Mouse (Mus musculus) T-cell, adult 2 months (primary cell): Measurements from ENCODE around the gene Fkbpl.

Experiments
- DNase-seq: peaks from one replicate; pipeline ENCODE4 v3.0.0; 2022; ENCODE audit warnings: low spot score

The Fkbpl gene

DNA sequence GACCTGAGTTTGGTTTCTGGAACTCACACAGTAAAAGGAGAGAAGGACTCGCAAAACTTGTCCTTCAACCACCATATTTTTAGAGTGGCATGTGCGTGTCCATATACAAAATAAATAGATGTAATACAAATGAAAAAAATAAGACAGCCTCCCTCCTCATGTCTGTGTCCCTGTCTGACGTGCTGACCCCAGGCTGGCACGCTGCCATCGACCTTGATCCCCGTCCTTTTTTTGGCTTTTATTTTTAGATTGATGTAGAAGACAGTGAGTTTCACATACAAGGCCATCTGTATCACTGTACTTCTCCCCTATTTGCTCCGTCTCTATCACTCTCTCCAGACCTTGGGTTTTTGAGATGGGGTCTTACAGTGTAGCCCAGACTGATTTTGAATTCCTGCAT lies 19.9 kb downstream of the Fkbpl start:
- DNase-seq: no peak

DNA sequence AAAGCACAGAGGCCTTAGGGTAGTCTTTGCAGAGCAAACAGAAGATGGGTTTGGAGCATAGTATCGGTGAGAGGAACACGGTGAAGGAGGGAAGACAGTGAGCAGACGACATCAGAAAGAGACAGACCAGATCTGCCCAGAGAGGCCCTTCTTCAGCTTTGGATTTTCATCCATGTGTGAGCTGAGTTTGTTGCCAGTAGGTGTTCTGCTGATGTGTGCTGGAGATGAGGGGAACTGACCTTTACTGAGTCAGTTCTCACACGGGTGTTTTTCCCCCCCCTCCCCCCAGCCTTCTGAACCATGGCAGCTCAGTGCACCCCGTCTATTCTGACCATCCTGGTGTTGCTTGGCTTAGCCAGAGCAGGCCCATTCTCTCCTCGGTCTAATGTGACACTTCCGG lies 25.7 kb downstream of the Fkbpl start, which contains the start of gene Tnxb:
Gene Tnxb, plus strand, starts transcription at position 301 of the 400 bp plus-strand sequence.
- no peak for DNase-seq

DNA sequence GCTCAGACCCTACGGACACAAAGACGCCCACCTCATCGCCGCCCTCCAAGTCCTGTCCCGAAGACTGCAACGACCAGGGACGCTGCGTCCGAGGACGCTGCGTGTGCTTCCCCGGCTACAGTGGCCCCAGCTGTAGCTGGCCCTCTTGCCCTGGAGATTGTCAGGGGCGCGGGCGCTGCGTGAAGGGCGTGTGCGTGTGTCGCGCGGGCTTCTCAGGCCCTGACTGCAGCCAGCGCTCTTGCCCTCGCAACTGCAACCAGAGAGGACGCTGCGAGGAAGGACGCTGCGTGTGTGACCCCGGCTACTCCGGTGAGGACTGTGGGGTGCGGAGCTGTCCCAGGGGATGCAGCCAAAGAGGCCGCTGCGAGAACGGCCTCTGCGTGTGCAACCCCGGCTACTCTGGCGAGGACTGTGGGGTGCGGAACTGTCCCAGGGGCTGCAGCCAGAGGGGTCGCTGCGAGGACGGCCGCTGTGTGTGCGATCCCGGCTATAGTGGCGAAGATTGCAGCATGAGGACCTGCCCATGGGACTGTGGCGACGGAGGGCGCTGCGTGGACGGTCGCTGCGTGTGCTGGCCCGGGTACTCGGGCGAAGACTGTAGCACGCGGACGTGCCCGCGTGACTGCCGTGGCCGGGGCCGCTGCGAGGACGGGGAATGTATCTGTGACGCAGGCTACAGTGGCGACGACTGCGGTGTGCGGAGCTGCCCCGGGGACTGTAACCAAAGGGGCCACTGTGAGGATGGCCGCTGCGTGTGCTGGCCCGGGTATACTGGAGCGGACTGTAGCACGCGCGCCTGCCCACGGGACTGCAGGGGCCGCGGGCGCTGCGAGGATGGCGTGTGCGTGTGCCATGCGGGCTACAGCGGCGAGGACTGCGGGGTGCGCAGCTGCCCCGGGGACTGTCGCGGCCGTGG lies 26.8 kb downstream of the Fkbpl start:
- DNase-seq: no peak

DNA sequence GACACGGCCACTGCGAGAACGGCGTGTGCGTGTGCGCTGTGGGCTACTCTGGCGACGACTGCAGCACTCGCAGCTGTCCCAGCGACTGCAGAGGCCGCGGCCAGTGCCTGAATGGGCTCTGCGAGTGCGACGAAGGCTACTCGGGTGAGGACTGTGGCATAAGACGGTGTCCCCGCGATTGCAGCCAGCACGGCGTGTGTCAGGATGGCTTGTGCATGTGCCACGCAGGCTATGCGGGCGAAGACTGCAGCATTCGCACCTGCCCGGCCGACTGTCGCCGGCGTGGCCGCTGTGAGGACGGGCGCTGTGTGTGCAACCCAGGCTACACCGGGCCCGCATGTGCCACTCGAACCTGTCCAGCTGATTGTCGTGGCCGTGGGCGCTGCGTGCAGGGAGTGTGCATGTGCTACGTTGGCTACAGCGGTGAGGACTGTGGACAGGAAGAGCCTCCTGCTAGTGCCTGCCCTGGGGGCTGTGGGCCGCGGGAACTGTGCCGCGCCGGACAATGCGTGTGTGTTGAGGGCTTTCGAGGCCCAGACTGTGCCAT lies 27.8 kb downstream of the Fkbpl start:
- DNase-seq: no peak

DNA sequence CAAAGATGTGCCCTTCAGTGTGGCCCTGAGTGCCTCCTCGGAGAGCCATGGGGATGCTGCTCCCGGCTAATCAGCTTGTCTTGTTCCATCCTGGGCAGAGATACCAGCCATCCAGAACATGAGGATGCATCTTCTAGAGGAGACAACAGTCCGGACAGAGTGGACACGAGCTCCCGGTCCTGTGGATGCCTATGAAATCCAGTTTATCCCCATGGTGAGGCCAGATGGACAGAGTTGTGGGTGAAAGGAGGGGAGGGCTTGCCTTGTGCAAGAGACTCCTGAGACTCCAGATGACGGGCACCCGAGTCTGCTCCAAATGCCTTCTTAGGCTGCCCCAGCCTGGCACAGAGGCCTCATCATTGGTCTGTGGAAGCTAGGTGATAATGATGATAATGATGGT lies 28.6 kb downstream of the Fkbpl start:
- no peak for DNase-seq

DNA sequence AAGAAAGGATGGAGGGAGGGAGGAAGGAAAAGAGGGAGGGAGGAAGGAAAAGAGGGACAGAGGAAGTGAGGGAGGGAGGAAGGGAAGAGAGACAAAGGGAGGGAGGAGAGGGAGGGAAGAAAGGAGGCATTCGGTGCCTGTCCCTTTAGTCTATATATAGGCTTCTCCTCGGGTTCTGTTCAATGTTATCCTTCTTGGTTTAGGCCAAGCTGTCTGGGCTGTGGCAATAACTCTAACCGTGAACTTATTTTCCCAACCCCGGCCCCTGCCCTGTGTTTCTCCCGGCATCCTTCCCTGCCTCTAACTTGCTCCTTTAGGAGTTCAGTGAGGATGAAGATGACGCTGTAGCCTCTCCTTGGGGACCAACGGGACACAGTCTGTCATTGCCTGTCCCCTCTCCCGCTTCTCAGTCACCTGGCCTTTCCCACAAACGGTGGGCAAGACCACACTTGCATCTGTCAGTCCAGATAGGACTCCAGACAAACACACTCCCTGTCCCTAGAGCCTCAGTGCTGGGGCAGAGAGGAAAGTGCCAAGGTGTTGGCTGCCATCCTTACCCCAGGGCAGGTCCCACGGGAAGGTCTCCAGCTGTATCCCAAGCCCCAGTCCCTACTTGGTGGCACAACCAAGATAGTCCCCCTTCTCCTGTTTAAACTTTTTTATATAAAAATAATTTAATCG lies 30.1 kb downstream of the Fkbpl start:
- no peak for DNase-seq

DNA sequence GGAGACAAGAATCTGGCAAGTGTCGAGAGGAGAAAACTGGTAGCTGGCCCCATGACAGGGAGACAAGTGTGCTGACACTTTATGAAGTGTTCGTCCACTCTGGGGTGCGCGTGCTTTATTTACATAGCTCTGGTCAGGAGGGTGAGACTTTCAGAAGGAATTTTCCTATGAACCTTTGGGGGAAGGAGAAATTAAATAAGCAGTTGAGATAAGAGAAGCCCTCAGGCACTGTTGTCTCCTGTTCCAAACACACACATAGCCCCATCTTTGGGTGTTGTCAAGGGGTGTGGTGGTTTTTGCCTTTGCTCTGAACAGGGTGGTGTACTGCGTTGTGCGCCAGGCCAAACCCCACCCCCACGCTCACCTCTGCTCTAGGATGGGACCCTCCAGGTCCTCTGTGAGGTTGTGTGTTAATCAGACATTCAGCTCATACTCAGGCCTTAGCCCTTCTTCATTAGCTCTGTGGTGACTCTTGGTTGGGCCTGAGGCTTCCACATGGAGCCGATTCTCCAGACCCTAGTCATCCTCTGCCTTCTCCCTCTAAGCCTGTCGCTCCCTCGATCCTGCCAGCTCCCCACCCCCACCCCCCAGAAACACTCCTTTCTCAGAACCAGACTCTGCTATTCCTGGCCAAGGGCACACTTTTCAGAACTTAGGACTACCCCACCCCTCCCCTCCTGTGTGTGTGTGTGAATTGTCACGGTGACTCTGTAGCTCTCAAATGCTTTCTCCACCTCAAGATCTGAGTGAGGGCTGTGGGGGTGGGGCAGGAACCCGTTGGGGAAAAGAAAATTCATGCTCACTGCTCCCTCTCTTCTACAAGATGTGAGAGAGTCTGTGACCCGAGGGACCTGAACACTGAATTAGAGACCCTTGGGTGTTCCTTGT lies 30.9 kb downstream of the Fkbpl start:
- no peak for DNase-seq

DNA sequence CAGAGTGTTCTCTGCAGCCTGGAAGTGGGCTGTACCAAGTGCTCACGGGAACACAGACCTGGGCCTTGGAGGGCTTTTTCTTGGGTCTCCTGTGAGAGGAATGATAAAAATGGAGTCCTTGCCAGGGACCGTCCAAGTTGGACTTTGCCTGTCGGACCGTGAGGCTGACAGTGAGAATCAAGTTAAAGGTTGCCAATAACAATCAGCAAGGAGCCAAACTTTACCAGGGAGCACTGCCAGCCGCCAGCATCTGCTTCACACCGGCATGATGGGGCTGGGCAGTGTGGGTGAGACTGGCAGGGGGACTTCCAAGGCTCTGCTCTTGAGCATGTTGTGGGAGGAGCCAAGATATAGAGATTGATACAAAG lies 31.5 kb downstream of the Fkbpl start:
- DNase-seq: no peak

DNA sequence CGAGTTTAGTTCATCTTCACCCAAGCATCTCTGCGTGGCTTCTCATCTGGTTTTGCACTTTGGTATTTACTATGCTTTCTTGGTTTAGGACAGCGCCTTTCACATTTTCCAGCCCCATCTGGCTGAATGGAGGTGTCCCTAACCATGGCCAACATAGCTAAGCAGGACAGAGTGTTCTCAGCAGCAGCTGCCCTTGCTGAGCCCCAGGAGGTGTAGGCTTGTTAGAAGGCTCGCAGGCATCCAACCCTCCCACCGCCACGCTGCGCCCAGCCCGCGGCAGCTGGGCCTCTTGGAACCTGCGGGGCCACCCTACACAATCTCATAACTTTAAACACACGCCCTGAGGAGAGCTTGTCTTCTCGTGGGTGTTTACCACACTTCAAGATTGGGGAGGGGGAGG lies 32.1 kb downstream of the Fkbpl start:
- DNase-seq: no peak

DNA sequence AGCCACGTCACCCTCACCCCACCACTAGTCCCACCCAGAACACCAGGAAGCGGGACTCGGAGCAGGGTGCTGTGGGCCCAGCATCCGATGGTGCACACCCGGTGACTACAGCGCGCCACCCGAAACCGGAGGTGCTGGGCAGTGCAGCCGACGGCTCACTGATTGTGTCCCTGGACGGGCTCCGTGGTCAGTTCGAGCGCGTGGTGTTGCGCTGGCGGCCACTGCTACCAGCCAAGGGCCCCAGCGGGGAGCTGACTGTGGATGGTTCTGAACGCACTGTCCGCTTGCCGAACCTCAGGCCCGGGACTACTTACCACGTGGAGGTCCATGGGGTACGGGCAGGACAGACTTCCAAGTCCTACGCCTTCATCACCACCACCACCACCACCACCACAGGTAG lies 35.6 kb downstream of the Fkbpl start:
- DNase-seq: no peak

DNA sequence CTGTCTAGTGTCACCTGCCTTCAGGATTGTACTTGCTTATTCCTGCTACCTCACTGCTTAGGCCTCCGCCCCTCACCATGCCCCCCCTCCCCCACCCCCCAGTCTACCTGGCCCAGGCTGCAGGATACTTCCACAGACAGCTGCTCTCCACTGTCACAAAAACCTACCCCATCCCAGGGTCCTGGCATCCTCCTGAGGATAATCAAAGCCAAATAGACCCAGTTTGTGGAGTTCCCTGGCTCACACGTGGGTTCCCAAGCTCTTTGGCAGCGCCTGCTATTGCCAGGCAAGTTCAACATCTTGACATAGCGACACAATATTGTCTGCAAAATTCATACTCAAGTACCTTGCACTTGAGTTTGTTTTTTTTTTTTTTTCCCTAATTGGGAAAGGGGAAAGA lies 36.1 kb downstream of the Fkbpl start:
- no peak for DNase-seq

DNA sequence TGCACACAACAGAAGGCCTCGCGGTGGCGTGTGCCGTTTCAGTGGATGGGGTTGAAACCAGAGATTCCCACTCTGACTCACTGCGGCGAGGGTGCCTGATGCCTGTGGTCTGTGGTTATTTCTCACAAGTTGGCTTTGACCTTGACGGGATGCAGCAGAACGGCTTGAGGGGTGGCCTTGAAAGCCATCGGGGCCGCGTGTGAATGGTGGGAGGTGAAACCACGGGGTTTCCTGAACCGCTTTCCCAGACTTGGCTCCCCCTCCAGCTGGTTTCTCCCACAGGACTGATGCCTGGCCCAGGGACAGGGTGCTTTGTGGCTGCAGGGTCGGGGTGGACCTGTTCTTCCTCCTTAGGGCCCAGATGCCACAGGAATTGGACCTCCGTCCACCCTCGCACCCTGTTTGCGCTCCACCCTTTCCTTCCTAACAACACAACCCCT lies 36.6 kb downstream of the Fkbpl start:
- DNase-seq: peak; percentile 8

DNA sequence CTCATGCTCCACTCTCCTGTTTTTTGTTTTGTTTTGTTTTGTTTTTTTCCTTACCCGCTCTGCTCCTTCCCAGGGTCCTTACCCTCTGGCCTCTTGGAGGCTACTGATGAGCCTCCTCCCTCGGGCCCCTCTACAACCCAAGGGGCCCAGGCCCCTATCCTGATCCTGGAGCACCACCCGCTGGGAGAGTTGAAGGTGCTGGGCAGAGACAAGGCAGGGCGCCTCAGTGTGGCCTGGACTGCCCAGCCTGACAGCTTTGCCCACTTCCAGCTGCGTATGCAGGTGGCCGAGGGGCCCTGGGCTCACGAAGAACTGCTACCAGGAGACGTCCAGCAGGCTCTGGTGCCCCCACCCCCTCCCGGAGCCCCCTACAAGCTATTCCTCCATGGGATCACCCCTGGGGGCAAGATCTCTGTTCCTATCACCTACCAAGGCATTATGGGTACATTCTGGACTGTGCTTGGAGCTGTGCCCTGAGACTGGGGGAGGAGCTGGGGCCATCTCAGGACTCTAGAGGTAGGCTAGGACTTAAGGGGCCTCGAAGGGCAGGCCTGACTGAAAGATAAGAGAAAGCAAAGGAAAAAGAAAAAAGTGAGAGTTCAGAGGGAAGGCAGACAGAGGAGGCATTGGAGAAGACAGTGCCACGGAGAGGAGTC lies 37.4 kb downstream of the Fkbpl start:
- DNase-seq: no peak

DNA sequence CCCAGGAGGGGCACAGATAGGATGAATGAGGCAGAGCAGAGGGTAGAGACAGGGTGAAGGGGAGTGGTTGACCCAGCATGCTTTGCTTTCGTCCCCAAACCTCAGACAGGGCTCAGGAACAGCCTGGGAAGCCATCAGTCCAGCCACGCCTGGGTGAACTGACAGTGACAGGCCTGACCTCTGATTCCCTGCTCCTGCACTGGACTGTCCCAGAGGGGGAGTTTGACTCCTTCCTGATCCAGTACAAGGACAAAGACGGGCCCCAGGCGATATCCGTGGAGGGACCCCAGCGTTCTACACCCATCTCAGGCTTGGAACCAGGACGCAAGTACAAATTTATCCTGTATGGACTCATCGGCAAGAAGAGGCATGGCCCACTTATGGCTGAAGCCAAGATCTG lies 38.6 kb downstream of the Fkbpl start:
- no peak for DNase-seq

DNA sequence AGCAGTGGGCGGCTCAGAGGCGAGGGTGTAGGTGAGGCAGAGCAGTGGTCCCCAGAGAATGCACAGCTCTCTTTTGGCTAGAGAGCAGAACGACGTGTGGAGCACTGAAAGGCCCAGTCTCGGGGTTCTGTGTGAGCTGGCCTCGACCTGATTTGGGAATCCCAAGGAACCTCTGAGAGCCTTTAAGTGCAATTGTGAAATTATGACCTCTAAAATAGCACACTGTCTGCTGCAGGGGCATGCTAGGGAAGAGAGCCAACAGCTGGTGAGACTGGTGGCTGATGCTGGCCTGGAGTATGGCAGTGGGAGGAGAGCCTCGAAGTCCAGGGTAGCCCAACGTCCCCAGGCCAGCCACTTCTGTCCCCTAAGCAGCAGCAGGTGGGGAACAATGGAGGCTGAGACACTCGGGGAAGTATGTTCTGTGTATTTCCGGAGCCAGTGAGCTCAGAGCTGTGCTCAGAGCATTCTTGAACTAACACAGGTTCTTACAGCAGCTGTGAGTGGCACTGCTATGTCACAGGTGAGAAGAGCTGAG lies 39.2 kb downstream of the Fkbpl start:
- no peak for DNase-seq

DNA sequence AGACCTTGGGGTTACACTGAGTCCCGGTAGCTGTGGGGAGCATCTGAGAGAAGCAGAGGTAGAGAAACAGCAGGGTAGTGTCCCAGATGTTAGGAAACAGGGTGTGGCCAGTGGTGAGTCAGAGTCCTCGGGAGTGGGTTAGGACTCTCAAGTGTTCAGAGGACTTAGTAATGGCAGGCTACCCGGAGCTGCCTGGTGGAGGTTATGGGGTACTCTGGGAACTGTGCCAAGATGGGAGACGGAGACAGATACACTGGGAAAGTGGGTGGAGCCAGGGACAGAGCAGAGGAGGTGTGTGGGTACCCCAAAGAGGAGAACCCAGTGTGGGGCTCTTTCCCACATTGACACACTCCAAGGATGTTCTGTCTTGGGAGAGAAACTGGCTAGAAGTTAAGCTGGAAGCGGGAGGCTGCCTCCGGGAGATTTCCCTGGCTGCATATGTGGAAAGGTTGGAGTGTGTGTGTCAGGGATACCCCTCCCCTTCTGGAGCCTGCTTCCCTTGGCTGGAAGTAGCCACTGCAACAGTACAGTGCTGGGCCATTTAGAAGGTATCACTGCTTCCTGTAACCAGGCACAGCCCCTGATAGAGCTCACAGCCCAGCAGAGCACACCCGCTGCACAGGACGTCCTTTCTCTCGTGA lies 39.8 kb downstream of the Fkbpl start:
- DNase-seq: no peak

DNA sequence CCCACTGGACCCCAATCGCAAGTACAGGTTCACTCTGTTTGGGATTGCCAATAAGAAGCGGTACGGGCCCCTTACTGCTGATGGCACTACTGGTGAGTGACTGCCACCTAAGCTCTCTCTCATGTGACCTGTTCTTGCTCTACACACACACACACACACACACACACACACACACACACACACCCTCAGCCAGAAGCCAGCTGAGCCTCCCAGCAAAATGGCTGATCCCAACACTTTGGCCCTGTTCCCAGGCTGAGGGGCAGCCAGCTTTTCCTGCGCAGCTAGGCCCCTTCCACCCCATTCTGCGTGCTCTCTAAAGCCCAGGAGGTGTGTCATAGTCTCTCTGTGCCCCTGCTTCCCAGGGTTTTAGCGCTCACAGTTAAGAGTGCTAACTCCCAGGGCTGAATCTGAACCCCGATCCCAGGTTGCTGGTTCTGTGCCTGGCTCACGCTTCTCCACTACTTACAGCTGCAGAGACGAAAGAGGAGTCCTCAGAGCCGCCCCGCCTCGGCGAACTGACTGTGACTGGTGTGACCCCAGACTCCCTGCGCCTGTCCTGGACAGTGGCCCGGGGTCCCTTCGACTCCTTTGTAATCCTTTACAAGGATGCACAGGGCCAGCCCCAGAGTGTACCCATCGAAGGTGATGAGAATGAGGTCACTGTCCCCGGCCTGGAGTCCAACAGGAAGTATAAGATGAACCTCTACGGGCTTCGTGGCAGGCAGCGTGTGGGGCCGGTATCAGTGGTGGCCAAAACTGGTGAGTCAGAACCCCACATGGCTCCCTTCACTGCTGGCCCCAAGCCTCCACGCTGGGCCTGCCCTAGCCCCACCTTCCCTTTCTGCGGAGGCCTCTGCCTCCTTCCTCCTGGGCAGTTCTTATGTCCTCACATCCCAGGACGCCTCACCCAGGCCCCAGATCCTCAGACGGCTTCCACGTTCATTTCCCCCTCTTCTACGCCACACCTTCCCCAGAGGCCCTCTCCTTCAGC lies 40.9 kb downstream of the Fkbpl start:
- DNase-seq: no peak

DNA sequence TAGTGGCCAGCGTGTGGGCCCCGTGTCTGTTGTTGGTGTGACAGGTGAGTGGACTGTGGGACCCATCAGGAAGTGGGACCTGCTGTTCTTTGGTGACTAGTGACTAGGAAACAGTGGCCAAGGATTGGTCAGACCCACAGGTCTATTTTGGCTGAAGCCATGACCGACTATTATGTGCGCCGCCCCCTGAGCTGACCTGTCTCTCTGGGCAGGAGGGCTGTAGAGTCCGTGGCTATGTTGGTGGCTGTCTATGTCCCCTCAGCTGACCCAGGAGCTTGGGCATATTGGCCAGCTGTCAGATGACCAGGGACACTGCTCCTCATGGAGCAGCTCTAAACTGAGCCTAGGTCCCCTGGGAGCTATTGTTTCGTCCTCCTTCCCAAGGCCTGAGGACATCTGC lies 44.3 kb downstream of the Fkbpl start:
- no peak for DNase-seq

DNA sequence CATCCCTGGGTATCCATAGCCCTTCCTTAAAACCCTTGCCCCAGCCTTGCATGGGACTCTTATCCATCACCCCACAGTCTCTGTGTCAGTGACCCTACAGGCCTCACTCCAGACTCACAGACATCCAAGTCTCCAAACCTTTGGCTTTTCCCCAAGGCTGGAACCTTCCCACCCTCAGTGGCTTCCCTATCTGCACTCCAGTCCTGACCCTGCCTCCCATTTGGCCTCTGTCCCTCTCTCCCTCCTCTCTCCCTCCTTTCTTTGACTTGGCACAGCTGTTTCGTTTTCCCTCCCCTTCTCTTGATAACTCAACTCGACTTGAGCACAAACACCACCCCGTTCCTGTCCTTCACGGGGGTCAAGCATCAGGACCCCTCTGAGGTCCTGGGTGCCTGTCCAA lies 45.9 kb downstream of the Fkbpl start:
- no peak for DNase-seq

DNA sequence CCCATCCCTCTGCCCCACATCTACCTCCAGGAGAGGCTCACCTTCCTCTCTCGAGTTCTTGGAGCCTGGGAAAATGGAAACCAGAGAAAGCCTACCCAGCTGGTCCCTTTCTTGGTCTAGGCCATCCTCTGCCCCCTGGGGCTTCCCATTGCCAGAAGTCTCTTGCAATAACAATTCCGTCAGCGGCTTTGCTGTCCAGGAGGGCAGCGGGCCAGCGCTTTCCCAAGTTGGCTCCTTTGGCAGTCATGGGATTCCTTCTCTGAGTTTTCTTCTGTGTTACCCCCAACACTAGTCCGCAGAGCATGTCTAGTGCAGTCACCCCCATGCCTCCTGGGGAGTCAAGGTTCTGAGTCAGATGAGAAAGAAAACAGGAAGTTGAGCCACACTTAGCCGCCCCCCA lies 48.3 kb downstream of the Fkbpl start:
- DNase-seq: no peak
